Mouse (Mus musculus) embryo, embryonic 9.5 days (tissue): ENCODE measurements at regions not wholly inside any gene's neighbourhood (a gene's known extent, or its start where the extent isn't known, plus 50 kb on each side); places are given as distances from the start of the nearest gene placed in this dataset.

Experiments
- DNase-seq: peaks from one replicate; pipeline ENCODE4 v3.0.0-alpha.2; 2017; ENCODE audit errors: extremely low spot score

DNA sequence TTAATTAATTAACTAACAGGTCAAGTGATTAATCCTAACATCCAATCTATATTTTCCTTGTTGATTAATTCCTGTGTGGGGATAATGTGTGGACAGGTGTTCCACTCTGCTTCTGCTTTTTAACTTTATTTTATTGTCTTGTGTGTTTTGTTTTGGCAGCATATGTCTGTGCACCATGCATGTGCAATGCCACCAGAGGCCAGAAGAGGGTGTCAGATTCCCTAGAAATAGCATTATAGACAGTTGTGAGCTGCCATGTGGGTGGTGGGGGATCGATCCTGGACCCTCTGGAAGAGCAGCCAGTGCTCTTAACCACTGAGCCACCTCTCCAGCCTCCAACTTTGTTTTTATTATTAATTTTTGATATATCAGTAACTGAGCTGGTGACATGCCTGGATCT is 65.6 kb downstream of the En1 start:
- DNase-seq: no peak

DNA sequence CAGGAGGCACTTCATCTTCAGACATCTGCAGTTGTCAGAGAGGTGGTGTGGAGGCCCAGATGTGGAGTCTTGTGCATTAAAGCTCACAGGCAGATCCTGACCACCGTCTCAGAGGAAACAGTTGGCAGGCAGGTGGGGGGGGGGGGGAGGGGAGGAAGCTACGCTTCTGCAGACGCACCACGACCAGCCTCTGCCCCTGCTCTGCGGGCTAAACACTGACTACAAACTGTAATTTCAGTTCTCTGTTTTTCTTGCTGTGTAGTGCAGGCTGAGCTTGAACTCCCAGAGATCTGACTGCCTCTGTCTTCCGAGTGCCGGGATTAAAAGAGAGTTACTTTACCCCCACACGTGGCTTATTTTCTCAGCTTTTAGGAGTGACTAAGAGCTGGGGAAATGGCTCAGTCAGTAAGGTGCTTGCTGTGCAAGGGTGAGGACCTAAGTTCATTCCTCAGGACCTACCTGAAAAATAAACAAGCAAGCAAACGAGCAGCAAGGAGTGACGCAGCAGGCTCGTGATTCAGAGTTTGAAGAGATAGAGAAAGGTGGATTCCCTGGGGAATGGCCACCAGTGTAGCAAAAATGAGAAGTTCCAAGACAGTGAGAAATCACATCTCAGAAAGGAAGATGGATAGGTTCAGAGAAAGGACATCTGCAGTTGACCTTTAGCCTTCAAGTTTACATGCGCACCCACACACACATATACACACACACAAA is 81.5 kb downstream of the En1 start:
- no peak for DNase-seq

DNA sequence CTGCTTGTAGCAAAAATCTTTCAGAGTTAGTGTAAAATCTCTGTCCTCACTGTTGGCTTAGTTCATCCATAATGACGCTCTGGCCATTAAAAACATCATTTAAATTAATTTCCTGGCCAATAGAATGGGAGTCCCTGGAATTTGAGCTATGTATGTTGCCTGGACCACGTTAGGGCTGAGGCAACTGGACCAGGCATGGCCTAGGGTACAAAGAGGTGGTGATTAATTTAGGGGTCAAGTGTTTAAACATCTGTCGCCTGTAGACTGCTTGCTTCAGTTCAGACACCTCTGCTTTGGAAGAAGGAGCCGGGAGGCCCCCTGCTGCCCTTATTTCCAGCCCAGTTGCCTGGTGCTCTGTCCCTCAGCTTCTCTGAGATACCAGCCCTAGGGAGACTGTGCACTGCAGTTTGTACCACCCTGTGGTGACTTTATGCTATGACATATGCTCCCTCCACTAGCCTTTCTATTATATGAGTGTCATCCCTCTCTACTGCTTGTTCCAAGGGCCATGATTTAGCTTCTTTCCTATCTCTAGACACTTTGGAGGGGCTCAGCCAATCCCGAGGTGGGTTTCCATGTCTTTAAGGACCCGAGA is 83.5 kb downstream of the En1 start:
- DNase-seq: peak; percentile 32

DNA sequence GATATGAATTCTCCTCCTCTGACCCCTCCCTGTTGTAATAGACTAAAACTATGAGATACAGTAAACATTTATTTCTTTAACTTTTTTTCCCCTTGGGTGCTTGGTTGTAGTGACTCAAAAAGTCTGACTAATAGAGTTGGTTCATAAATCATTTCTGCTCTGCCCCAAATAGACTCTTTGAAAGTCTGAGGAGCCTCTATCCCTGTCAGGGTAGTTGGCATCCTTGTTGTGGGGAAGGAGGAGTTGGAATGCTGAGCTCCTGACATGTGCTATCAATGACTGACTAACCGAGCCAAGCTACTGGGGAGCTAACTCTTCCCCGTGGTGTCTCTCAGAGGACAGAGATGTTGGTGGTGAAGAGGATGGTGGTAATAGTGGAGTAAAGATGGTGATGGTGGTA is 89.4 kb downstream of the En1 start:
- no peak for DNase-seq

DNA sequence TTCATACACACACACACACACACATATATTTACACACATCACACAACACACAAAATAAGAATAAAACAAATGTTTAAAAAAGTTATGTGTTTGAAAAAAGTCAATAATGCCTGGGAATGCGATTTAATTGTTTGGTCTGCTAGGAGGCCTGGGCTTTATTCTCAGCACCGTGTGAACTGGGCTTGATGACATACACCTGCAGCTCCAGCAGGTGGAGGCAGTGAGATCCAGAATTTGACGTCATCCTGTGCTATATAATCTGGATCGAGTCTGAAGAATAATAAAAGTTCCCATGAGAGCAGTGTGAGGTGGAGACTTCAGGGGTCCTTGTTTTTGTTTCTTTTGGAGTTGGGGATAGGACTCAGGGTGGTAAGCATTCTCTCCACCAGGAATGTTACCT is 96.0 kb downstream of the En1 start:
- DNase-seq: no peak

DNA sequence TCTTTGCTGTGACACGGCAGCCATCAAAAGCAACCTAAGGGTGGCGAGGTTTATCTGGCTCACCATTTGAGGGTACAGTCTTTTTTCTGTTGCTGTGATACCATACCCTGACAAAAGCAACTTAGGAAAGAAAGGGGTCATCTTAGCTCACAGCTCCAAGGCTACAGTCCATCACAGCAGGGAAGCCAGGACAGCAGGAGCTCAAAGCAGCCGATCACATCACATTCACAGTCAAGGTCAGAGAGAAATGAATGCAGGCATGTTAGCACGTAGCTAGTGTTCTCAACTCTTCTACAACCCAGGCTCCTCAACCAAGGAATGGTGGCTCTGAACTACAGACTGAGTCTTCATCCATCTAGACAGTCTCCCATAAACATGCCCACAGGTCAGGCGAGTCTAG is 102.0 kb downstream of the En1 start:
- no peak for DNase-seq

DNA sequence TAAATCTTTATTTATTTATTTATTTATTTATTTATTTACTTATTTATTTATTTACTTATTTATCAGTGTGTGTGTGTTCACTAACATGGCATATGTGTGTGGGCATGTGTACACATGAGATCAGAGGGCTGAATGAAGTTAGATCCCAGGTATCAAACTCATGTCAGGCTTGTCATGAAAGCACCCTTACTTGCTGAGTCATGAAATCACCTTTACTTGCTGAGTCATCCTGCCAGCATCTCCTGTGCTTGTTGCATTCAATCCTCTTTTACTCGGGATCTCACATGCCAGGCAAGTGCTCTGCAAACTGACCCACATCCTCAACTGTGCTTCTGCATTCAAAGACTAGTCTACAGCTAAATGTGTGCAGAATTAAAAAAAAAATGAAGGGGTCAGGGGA is 103.8 kb downstream of the En1 start:
- DNase-seq: no peak

DNA sequence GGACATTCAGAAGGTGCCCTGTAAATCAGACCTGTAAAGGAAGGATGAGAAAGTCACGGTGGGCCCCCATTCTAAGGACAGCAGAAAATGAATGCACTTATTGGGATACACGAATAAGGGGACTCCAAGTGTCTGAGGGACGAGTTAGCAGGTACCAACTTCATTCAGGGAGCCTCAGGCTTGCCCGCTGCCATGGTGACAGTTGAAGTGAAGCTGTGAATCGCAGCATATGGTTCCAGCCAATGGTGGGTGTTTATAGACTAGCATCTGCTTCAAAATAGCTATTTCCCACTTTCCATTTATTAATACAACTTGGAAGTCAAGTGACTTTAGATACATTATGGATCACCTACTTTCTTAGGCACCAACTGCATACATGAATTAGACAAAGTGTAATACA is 106.3 kb downstream of the En1 start:
- no peak for DNase-seq

DNA sequence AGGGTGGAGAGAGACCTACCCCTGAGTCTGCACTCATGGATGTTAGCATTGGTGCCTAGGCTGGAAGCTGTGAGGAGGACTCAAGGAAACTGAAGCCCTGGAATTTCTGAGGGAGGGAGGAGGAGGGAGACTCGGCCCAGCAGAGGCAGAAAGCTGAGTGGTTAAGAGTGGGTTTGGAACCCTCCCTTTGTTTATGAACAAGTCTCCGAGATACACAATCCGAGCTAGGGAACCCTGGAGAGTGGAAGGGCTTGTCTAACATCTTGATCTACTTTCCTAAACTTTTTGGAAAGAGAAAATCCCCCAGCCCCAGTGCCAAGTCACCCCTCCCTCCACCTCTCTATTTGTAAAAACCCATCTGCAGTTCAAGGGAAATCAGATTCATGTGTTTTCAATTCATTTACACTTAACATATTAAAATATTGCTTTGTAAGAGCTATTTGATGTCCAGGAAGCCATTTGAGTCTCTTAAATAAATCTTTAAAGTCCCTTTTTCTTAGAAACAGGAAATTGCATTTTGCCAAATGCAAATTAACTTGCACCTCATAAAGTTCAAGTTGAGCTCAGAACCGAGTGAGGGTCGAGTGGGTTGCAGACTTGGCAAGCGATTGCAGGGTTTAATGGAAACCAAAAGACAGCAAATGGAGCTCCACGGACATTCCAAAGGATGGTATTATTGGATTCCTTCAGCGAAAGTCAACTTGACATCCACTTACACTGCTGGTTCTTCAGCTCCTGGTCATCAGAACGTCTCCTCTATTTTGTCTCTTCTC is 113.1 kb downstream of the En1 start:
- DNase-seq: no peak

DNA sequence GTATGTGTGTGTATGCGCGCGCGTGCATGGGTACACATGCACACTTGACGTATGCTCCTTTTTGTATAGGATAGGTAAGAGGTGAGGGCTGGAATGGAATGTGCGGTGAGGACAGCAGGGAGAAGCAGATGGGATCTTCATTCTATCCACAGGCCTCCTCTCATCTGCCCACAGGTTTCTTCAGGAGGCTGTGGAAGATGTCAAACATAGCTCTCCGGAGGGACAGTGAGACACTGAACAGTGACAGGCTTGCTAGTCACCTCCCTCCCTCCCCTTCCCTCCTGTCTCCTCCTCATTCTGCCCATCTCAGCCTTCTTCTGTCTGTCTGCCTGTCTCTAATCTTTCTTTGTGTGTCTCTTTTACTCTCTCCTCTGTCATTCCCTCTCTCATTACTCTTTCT is 124.6 kb downstream of the En1 start:
- DNase-seq: no peak

DNA sequence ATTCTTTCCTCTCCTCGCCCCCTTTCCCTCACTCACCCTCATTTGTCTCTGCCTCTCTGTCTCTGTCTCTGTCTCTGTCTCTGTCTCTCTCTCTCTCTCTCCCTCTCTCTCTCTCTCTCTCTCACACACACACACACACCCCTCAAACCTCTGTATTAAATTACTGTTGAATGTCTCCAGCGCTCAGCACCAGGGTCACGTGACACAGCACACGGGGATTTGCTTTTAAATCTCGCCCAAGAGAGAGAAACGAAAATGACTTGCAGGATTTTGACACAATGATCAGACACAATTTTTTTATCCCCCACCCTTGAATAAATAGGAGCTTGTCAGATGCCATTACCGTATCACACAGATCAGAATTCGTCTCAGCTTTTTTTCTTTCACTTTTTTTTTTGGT is 125.2 kb downstream of the En1 start:
- DNase-seq: no peak

DNA sequence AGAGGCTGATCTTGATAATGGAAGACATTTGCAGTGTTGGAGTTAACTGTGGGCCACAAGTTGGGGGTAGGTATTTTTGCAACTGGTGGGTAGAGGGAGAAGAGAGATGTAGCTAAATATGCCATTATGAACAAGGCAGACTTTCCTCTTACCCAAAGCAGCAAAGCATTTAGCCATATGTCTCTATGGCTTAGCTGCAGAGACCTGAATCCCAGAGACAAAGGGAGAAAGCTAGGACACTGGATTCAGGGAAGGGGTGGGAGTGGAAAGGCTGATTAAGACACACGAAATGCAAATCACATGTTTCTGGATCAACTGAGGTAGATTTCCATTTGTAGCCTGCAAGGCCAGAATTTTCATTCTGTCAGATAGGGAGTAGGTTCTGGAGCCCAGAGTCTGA is 129.8 kb downstream of the En1 start:
- no peak for DNase-seq

DNA sequence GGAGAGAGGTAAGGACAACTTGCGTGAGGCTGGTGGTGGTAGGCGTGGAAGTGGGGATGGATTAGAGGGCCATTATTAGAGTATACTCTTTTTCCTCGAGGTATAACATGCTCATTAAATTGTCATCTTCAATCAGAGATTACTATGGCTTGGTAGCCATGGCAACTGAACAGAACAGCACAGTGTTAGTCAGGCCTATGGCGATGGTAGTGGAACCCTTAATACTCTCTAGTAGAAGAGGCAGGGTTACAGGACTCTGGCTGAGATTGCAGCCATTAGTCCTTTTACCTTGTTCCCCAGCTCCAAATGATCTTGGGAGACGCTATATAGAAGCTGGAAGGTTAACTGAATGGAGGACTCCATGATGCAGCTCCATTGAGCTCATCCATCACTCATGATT is 131.5 kb downstream of the En1 start:
- no peak for DNase-seq

DNA sequence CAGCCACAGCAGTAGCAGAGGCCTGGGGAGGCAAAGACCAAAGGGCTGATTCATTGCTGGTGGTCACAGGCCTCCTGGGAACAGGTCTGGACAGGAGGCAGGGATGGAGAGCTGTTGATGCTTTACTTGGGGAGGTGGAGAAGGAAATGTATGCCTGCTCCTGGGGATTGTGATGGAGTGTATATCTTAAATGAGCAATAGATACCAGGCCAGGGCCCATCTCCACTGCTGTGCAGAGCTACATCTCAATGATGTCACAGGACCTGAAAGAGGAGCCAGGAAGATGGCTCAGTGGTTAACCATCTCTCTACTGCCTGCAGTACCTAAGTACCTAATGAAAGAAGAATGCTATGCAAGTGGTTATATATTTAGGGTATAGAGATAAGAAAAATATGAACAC is 132.6 kb downstream of the En1 start:
- DNase-seq: no peak

DNA sequence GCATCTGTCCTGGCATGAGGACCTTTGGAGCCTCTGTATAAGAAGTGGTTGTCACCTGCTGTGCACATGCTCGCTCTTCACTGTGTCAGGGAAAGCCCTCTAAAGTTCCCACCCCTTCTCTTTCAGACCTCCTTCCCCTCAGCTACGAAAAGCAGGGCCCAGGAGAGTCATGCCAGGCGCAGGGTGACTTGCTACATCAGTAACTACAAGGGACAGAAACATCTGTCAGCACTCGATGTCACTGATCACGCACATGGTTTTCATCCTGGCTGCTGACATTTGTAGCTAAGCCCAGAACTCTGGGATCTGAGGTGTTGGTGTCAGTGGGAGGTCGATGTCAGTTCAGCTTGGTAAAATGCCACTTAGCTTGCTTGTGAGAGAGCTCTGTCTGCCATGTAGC is 137.3 kb downstream of the En1 start:
- no peak for DNase-seq

DNA sequence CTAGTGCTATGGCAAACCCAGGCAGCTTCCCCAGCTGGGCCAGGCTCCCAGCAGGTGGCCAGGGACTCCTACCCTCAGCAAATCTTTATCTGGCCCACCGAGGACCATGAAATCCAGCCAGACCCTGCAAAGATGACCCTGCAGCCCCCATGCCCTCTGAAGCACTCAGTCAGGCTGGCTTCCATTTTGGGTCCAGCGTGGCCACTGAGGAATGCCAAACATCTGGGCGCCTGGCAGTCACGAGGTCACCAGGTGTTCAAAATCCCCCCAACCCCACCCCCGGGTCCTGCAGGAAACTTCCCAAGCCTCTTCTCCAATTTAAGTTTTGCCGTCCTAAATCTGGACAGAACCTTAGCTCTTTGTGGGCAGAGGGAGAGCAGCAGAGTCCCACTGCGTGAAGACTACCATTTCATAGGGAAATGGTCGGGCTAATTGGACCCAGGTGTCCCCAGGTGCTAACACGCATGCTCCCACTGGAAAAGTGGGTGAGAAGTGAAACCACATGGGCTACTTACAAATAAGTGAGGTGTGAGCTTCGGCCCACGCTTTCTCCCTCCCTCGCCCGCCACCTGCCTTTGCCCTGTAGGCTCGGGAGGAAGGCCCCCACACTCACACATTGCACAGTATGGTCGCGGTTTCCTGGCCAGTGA is 139.0 kb downstream of the En1 start:
- no peak for DNase-seq

DNA sequence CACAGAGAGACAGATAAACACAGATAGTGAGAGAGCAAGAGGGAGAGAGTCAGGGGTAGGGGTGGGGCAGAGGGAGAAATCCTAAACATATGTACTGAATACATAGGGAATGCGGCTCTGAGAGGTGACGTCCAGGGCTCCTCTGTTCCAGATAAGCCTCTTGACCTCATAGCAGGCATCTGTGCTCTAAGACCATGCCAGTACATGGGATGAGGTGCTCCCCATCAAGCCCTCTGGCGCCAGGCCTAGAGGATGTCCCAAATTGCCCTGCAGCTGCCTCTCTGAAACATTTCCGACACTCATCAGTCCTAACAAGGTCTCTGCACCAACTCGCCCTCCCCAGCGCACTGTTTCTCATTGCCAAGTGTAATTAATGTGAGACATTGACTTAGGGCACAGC is 146.7 kb downstream of the En1 start:
- DNase-seq: no peak

DNA sequence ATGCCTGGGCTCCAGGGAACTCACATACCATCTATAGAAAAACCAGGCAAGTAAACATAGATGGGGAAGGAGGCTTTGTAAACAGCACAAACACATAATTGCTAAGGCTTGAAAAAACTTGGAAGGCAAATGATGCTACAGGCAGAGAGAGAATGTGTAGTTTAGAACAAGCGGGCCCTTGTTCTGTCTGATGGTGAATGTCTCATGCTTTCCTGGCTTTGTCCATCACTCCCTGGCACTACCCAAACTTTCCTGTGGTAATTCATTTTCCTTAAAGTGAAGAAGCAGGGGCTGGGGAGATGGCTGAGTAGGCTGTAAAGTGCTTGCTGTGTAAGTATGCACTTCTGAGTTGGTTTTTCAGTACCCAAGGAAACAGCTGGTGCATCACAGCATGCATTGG is 151.2 kb downstream of the En1 start:
- no peak for DNase-seq

DNA sequence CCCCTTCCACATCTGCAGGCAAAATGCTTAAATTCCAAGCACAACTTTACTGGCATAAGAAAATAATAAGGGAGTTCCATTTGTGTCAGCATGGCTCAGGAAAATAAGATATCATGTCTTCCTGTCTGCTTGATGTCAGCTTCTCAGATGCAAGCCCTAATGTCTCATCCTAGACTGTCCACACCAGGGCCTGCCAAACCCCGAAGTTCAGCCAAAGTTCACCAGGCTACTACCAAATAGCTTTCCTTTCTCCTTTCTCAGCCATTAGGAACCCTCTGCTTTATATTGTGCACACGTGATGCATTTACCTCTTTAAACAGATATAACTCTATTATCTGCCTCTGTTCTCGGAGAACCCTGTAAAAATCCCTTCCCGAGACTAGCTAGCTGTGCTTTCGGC is 152.1 kb downstream of the En1 start:
- no peak for DNase-seq

DNA sequence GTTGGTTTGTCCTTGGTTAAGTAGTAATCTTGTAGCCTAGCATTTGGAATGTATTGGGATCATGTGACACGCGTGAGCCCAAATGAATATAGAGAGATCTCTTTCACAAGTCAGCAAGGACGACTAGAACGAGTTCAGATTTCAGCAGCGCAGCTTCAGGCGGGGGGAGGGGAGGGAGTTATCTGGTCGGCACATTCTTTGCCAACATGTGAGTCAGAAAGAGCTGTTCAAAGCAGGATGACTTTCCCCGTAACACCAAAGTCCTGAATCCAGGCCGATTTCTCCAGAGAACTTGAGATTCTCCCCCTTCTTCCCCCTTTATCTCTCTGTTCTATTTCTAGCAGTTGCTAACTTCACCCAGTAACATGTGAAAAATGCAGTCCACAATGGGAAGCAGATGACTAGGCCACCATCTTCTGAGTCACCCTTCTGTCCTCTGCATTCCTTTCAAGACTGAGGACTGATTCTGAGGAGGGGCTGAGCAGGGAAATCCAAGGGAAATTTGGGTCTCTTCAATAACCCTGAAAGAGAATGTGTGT is 155.1 kb downstream of the En1 start:
- peak; percentile 34 for DNase-seq

DNA sequence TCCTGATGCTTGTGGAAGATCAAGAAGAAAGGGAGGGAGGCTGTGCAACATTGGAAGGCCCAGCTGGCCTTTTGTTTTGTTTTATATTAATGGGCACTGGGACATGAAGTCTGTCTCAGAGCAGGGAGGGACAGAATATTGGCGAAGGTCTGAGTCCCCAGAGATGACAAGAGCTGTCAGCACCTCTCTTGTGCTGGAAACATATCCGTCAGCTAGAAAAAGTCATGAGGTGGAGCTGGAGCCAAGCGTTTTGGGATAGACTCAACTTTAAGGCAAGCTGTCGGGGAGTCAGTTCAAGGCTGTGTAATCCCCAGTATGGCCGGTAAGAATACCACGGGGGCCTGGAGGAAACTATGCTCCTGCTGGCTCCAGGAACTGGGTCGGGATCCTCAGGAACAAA is 156.0 kb downstream of the En1 start:
- no peak for DNase-seq

DNA sequence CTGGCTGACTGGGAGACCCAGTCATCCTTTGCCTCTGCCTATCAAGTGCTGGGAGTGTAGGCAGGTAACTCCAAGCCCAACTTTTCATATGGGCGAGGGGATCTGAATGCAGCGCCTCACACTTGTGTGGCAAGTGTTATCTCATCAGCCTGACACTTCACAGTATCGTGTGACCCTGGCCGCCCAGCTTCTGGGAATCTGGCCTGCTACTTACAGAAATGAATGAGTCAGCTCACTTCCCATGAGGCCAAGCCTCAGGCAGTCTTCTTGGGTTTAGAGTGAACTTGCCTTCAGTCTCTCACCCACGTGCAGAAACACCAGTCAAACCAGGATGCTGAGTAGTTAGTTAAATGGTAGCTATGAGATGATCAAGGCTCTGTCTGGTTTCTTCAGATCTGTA is 156.5 kb downstream of the En1 start:
- DNase-seq: no peak

DNA sequence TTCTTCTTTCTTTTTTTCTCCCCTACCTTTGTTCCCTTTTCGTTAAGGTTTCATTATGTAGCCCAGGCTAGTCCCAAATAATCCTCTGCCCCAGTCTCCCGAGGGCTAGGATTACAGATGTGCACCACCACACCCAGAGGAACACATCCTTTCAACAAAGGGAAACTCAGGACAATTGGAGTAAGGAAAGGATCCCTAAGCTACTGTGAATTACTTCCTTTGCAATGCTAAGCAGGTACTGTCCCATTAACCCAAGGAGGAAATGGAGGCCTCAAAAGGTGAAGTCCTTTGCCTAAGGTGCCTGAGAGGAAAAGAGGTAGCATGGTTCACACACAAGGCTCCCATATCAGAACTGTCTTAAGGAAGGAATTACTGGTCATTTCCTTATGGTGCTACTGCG is 157.2 kb downstream of the En1 start:
- no peak for DNase-seq
